Mouse (Mus musculus): Measurements from ENCODE around the gene Plxna1. TPM values are rescaled to one million over a fixed set of nuclear protein-coding genes. Genes with fewer than 3 reads are reported as not detected.
A peak's percentile ranks its signal among the peaks of the same experiment; 100 is the strongest.

Gene Plxna1
- polyA plus RNA-seq, 1 experiment from 2014 or later = 21.6 TPM

DNA sequence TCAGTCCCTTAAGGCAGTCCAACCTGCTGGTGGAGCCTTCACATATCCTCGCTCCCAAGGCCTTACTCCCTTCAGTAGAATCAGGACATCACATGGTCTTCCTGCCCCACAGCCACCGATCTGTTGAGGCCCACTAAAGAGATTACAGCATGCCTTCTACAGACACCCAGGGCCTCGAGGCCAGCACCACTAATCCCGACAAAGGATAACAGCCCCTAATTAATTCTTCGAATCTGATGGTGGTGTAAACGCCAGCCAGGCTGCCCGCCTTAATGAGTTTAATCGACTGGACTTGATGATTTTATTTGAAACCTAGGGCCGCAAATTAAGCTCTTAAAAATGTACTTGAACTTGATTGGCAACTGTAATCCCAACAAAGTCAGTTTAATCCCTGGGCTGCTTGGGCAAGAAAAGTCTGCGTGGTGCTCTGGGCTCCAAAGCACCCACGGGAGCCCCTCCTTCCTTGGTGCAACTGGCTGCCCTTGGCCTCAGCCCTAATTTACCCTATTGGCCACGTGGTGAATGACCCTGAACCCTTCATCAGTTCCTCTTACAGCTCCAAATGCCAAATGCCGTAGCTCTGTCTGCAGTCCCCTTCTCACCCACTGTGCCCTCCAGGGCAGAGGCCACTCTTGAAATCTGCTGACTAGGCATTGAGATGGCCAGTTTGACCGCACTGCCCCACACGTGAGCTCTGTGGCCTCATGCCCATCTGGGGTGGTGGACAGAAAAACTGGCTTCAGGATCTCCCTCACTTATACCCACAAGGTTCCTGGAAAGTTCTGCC is 65.3 kb downstream of the Plxna1 start:
- ATAC-seq = peak; percentile 35; the same call in 1 of the 2 replicates
- no peaks in the 10 kb centered on the region for H3K36me3 ChIP-seq (ENCODE audit: control insufficient read depth, insufficient read depth, low read length)
- WGBS = 51% methylated on average over 15 of the region's 15 CpGs

DNA sequence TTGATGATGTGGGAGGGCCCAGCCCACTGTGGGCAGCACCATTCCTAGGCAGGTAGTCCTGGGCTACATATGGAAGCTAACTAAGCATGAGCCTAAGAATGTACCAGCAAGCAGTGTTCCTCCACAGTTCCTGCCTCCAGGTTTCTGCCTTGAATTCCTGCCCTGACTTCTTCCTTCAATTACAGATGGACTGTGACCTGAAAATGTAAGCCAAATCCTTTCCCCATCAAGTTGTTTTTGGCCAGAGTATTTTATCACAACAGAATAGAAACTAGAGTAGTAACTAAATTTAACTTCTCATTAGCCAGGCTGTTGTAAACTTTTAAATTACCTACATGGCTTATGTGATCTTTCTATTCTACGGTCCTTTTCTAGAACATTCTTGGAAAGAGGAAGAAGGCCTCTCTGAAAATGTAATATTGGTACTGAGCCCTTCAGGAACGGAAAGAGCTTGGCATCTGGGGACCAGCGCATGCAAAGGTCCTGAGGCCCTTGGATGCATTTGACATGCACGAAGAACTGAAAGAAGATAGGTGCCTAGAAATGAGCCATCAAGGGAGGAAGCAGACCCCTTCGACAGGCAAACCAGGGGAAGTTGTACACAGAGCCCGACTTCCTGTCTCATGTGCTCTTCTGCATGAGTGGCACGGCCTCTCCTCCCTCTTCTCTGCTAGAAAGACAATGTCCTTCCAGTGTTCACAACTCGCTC is 66.3 kb downstream of the Plxna1 start:
- WGBS = 94% methylated on average over 8 of the region's 8 CpGs

More for the DNA sequence above, 65.3 kb downstream of the Plxna1 start:
- Histone ChIP-seq H3K27ac (ENCODE audit: low read depth, low read length) (no peak overlapping the region), H3K9ac (ENCODE audit: low read depth, low read length) (no peak overlapping the region), H3K4me2 (ENCODE audit: low read length) (no peak overlapping the region), H3K9me3 (ENCODE audit: control insufficient read depth, low read length) (no peaks in the 10 kb centered on the region), H3K4me1 (ENCODE audit: control insufficient read depth, insufficient read depth, low read depth, low read length) (no peaks in the 10 kb centered on the region), H3K4me3 (ENCODE audit: low read length) (no peak overlapping the region), H3K27me3 (replicated peaks; ENCODE audit: control insufficient read depth, insufficient read depth, low read length) (no peaks in the 10 kb centered on the region)

DNA sequence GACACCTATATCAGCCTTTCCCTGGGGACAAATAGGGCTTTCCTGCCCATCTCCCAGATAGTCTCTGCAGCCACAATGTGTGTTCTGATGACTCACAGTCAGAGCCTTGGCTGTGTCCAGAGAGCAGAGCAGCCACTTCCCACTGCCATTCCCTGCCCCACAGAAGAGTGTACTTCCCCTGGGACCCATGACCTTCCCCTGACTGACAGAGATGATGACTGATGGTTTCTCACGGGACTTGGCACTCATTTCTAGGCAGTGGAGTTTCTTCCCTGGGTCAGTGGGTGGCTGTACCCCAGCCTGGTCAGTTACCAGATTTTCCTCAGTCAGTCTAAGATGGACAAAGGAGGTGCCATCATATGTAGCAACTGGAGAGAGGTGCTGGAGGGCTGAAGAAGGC is 67.8 kb downstream of the Plxna1 start:
- Histone ChIP-seq H3K9ac (ENCODE audit: low read depth, low read length) (no peak overlapping the region), H3K27ac (ENCODE audit: low read depth, low read length) (no peak overlapping the region), H3K4me1 (ENCODE audit: control insufficient read depth, insufficient read depth, low read depth, low read length) (peaks cover 10% of the 10 kb centered on the region), H3K4me2 (ENCODE audit: low read length) (no peak overlapping the region), H3K4me3 (ENCODE audit: low read length) (no peak overlapping the region), H3K36me3 (ENCODE audit: control insufficient read depth, insufficient read depth, low read length) (no peaks in the 10 kb centered on the region), H3K27me3 (replicated peaks; ENCODE audit: control insufficient read depth, insufficient read depth, low read length) (no peaks in the 10 kb centered on the region), H3K9me3 (ENCODE audit: control insufficient read depth, low read length) (no peaks in the 10 kb centered on the region)
- ATAC-seq = no peak
- WGBS = 60% methylated on average over 1 of the region's 1 CpGs

More for the DNA sequence above, 66.3 kb downstream of the Plxna1 start:
- no peaks in the 10 kb centered on the region for H3K36me3 ChIP-seq (ENCODE audit: control insufficient read depth, insufficient read depth, low read length)
- no peak for ATAC-seq
- H3K27ac ChIP-seq (ENCODE audit: low read depth, low read length) = no peak overlapping the region
- H3K4me1 ChIP-seq (ENCODE audit: control insufficient read depth, insufficient read depth, low read depth, low read length) = peaks cover 6% of the 10 kb centered on the region
- no peaks in the 10 kb centered on the region for H3K9me3 ChIP-seq (ENCODE audit: control insufficient read depth, low read length)
- H3K9ac ChIP-seq (ENCODE audit: low read depth, low read length) = no peak overlapping the region
- no peak overlapping the region for H3K4me3 ChIP-seq (ENCODE audit: low read length)
- no peak overlapping the region for H3K4me2 ChIP-seq (ENCODE audit: low read length)
- H3K27me3 ChIP-seq (replicated peaks; ENCODE audit: control insufficient read depth, insufficient read depth, low read length) = no peaks in the 10 kb centered on the region

DNA sequence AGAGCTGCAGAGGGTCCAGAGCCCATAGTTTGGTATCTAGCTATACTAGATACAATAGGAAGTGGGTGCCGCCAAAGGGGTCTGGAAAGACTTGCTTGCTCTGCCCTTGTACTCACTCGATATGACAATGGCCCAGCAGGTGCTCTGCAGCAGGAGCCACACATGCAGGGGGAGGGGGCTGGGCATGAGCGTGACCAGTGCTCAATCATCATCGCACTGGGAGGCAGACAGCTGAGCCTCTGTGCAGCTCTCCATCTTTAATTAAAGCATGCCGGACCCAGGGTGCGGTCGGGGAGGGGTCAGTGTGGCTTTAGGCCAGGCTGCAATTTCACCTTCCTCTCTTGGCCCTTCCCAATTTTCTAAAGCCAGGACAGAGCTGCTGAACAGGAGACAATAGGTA is 70.9 kb downstream of the Plxna1 start:
- 0 out of 2 replicates have a peak, but pooled peaks have one; percentile 10 for ATAC-seq
- no peak overlapping the region for H3K27ac ChIP-seq (ENCODE audit: low read depth, low read length)
- 9% methylated on average over 7 of the region's 7 CpGs for WGBS
- no peaks in the 10 kb centered on the region for H3K27me3 ChIP-seq (replicated peaks; ENCODE audit: control insufficient read depth, insufficient read depth, low read length)
- H3K36me3 ChIP-seq (ENCODE audit: control insufficient read depth, insufficient read depth, low read length) = no peaks in the 10 kb centered on the region
- peaks cover 12% of the 10 kb centered on the region for H3K4me1 ChIP-seq (ENCODE audit: control insufficient read depth, insufficient read depth, low read depth, low read length)
- H3K9ac ChIP-seq (ENCODE audit: low read depth, low read length) = no peak overlapping the region
- no peak overlapping the region for H3K4me3 ChIP-seq (ENCODE audit: low read length)
- H3K9me3 ChIP-seq (ENCODE audit: control insufficient read depth, low read length) = no peaks in the 10 kb centered on the region
- no peak overlapping the region for H3K4me2 ChIP-seq (ENCODE audit: low read length)

DNA sequence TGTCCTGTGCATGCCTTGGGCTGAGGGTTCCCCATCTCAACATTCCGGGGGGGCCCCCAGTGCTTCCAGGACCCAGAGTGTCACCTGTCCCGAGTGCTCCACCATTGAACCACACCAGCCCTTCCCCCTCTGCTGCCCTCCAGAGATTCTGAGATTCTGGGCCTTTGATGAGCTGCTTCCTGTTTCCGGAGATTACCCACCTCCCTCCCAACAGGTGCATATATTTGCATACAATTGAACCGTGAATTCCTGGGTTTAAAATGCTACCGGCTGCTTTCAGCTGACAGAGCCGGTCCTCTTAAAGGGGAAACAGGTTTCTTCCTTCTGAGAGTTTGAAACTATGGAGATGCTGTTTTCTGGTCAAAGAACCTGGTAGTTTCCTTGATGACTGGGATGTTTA is 74.3 kb downstream of the Plxna1 start:
- WGBS = 29% methylated on average over 6 of the region's 6 CpGs
- no peak overlapping the region for H3K4me2 ChIP-seq (ENCODE audit: low read length)
- H3K9me3 ChIP-seq (ENCODE audit: control insufficient read depth, low read length) = no peaks in the 10 kb centered on the region; the same call in 1 of the 2 replicates
- H3K4me3 ChIP-seq (ENCODE audit: low read length) = no peak overlapping the region
- no peak overlapping the region for H3K9ac ChIP-seq (ENCODE audit: low read depth, low read length)
- peaks cover 15% of the 10 kb centered on the region for H3K4me1 ChIP-seq (ENCODE audit: control insufficient read depth, insufficient read depth, low read depth, low read length)
- no peak for ATAC-seq
- no peaks in the 10 kb centered on the region for H3K27me3 ChIP-seq (replicated peaks; ENCODE audit: control insufficient read depth, insufficient read depth, low read length)
- H3K36me3 ChIP-seq (ENCODE audit: control insufficient read depth, insufficient read depth, low read length) = no peaks in the 10 kb centered on the region
- H3K27ac ChIP-seq (ENCODE audit: low read depth, low read length) = no peak overlapping the region

DNA sequence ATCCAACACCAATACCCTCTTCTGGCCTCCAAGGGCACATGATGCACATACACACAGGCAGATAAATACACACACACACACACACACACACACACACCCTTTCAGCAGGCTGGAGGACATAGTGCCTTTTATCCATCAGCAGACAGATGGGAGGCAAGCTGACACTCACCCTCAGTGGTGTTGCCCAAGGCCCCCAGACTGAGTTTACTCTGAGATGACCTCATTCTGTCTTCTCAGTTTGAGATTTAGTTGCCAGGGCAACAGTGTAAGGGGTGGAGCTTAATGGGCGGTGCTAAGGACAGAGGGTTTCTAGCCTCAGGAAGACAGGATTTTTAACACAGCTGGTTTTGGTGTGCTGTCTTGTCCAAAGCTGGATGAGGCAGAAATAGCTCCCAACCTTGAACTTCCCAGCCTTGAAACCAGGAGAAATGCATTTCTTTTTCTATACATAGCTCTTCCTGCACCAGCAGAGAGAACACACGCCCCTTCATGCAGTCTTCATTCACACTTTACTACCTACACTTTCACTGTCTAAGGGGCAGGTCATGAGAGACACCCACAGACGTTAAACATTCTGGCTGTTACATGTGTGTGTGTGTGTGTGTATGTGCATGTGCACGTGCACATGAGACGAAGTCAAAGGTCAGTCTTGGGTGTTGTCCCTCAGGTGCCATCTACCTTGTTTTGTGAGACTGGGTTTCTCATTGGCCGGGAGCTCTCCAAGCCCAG is 75.6 kb downstream of the Plxna1 start:
- H3K27ac ChIP-seq (ENCODE audit: low read depth, low read length) = peak overlapping the region; percentile 37; the same call in 1 of the 2 replicates
- no peak overlapping the region for H3K9ac ChIP-seq (ENCODE audit: low read depth, low read length)
- WGBS = 56% methylated on average over 6 of the region's 6 CpGs
- H3K27me3 ChIP-seq (replicated peaks; ENCODE audit: control insufficient read depth, insufficient read depth, low read length) = no peaks in the 10 kb centered on the region
- no peaks in the 10 kb centered on the region for H3K36me3 ChIP-seq (ENCODE audit: control insufficient read depth, insufficient read depth, low read length)
- H3K4me1 ChIP-seq (ENCODE audit: control insufficient read depth, insufficient read depth, low read depth, low read length) = peaks cover 17% of the 10 kb centered on the region
- H3K4me3 ChIP-seq (ENCODE audit: low read length) = no peak overlapping the region
- H3K4me2 ChIP-seq (ENCODE audit: low read length) = no peak overlapping the region
- ATAC-seq = peak; percentile 83
- H3K9me3 ChIP-seq (ENCODE audit: control insufficient read depth, low read length) = no peaks in the 10 kb centered on the region; the same call in 1 of the 2 replicates

DNA sequence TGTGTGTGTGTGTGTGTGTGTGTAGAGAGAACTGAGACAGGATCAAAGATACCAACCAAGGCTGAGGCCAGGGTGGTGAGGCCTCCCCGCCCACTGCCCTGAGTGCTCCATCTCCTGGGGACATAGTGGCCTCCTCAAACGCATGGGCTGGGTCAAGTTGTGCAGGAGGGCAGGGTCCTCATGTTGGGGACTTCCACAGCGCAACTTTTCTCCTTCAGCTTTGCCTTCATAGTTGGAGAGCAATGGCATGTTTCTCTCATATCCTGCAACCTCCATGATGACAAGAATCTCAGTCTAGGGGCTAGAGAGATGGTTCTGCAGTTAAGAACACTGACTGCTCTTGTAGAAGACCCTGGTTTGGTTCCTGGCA is 76.1 kb downstream of the Plxna1 start:
- Histone ChIP-seq H3K27ac (ENCODE audit: low read depth, low read length) (peak overlapping the region; percentile 3; the same call in 1 of the 2 replicates), H3K4me2 (ENCODE audit: low read length) (no peak overlapping the region), H3K4me1 (ENCODE audit: control insufficient read depth, insufficient read depth, low read depth, low read length) (peaks cover 17% of the 10 kb centered on the region)

DNA sequence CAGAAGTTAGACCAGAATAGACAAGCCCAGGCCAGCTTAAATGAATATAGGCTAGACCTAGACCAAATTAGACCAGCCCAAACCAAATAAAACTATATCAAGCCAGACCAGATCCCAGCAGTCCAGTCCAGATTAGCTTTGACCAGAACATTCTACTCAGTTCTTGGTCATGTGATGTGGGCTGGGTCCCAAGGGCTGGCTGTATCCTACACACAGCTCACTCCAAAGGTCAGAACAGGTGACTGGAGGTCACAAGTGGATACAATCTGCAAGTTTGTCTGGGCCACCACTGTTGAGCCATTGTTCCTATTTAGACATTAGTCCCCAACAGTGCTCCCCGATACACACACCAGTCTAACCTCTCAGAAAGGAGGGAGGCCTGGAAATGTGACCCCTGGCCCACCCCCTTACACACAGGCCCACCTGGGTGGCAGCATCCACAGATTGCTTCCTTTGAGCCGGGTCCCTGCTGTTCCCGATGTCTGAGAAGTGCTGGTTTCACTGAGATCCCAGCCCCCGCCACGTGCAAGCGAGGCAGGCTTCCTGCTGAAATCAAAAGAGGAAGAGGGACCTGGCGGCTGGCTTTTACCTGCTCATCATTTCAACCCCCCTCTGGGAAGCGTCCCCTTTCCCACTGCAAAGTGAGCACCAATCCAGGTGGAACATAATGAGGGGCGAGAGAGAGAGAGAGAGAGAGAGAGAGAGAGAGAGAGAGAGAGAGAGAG is 76.7 kb downstream of the Plxna1 start:
- Histone ChIP-seq H3K9me3 (ENCODE audit: control insufficient read depth, low read length) (no peaks in the 10 kb centered on the region; the same call in 1 of the 2 replicates), H3K4me2 (ENCODE audit: low read length) (no peak overlapping the region), H3K27me3 (replicated peaks; ENCODE audit: control insufficient read depth, insufficient read depth, low read length) (no peaks in the 10 kb centered on the region), H3K9ac (ENCODE audit: low read depth, low read length) (no peak overlapping the region), H3K36me3 (ENCODE audit: control insufficient read depth, insufficient read depth, low read length) (no peaks in the 10 kb centered on the region), H3K4me1 (ENCODE audit: control insufficient read depth, insufficient read depth, low read depth, low read length) (peaks cover 15% of the 10 kb centered on the region; the same call in 1 of the 2 replicates), H3K4me3 (ENCODE audit: low read length) (no peak overlapping the region), H3K27ac (ENCODE audit: low read depth, low read length) (no peak overlapping the region)
- no peak for ATAC-seq
- 49% methylated on average over 9 of the region's 9 CpGs for WGBS

More for the DNA sequence above, 76.1 kb downstream of the Plxna1 start:
- Histone ChIP-seq H3K27me3 (replicated peaks; ENCODE audit: control insufficient read depth, insufficient read depth, low read length) (no peaks in the 10 kb centered on the region), H3K36me3 (ENCODE audit: control insufficient read depth, insufficient read depth, low read length) (no peaks in the 10 kb centered on the region), H3K9me3 (ENCODE audit: control insufficient read depth, low read length) (no peaks in the 10 kb centered on the region; the same call in 1 of the 2 replicates), H3K9ac (ENCODE audit: low read depth, low read length) (no peak overlapping the region), H3K4me3 (ENCODE audit: low read length) (no peak overlapping the region)
- 71% methylated on average over 3 of the region's 3 CpGs for WGBS
- no peak for ATAC-seq

All from hindbrain, embryonic 16.5 days (tissue).